Mouse (Mus musculus) ovary, postnatal 10 days (tissue): ENCODE measurements at regions not wholly inside any gene's neighbourhood (a gene's known extent, or its start where the extent isn't known, plus 50 kb on each side); places are given as distances from the start of the nearest gene placed in this dataset.
"Not testable (repeated sequence)": the region's sequence is repeated elsewhere in the genome, so short reads cannot be mapped to it uniquely, and the experiment has no call there.

Source experiments
- DNase-seq: peaks from one replicate; pipeline ENCODE4 v3.0.0; 2022; ENCODE audit warnings: low spot score

DNA sequence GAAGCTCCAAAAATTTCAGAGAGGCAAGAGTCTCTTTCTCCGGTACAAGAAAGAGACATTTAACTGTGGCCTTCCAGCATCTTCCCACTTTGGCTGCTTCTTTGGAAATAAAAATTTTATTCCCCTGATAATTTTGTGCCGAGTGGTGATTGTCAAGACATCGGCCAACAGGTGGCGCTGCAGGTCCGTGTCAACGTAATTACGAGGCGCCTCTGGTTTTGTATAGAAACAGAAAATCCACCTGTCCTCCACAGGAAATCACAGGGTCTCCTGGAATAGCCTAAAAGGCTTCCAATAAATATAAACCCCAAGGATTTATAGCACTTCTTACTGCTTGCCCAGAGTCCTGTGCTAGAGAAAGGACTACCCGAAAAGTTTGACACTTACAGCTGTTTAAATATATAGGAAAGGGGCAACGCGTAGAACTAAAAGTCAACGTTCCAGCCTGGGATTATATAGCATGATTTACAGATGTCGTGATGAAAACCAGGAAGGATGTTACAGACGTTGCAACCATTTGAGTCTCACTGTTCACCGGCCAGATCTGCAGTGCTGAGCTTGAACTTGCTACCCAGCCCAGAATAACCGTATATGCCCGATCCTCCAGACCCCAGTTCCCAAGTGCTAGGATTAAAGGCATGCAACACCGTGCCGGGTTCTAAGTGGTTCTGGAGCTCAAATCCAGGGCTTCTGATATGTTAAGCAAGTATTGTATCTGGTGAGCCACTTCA, 251.3 kb upstream of the Tgfbr2 start:
- DNase-seq, result peak; percentile 67

DNA sequence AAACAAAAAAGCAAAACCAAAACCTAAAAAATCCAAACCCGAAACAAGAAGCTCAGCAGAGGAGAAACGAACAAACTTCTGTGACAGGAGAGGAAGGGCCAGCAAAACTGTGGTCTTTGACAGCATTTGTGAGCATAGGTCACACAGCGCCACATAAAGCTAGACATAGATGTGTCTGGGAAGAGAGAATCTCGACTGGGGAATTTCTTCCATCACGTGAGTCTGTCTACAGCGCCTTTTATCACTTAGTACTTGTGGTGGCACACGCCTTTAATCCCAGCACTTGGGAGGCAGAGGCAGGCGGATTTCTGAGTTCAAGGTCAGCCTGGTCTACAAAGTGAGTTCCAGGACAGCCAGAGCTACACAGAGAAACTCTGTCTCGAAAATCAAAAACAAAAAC, 250.2 kb upstream of the Tgfbr2 start:
- not testable (repeated sequence) for DNase-seq

DNA sequence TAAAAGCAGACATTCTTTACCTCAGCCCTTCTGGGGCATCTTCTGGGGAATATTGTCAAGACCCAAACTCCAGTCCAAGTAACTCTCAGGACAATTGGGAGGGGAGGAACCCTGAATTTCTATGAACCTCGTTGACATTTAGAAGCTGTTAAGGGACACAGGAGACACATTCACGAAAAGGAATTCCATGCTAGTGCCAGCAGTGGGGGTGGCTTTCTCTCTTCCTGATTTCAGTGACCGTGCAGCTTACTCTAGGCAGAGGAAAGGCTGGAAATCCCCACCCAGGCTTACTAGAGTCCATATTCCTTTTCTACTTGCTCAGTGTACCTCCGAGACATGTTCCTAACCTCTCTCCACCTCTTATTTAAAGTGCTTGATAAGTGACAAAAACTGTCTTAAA, 239.9 kb upstream of the Tgfbr2 start:
- no peak for DNase-seq

DNA sequence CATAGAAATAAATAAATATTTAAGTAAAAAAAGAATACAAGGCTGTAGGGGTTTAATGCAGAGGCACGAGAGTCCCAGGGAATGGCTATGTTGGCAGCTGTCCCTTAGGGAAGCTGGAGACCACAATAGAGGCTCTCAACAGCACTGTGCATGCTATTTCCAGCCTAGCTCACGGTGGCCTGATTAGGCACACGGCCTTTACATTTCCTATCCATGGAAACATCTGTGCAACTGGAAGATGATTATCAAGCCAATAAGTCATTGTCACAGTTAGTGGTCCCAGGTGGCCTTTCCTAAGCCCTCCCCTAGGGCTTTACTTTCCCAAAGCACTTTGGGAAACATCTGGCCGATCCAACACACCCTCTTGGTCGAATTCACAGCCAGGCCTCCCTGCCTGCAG, 235.9 kb upstream of the Tgfbr2 start:
- no peak for DNase-seq

DNA sequence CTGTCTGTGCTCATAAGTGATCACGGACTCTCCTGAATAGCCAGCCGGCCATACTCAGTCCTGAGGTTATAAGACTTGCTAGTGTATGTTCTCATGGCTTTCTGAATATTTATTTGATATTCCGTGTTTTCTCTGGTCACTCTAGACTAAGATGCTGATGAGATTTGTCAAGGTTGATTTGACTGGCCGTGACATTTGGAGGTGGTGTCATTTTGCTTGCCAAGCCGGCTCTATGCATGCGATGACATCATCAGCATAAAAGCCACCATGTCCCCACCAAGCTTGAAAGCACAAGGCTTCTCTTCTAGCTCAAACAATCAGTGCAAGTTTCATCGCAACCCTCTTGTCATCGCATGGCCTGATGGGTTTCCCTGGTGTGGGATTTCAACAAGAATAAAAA, 235.3 kb upstream of the Tgfbr2 start:
- DNase-seq, result no peak

DNA sequence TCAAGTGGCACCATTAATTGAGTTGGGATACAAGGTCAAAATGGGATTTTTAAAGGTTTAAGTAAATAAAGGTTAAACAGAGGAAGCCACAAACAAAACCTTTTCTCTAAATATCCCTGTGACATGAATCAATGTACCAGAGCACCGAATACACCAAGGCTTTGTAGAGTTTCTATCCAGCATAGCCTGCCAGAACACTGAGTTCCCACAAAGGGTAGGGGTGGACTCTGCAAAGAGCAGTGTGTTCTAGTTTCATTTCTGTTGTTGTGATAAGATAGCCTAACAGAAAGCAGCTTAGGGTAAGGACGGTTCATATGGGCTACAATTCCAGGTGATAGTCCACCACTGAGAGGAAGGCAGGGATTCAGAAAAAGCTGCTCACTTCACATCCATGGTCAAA, 233.0 kb upstream of the Tgfbr2 start:
- no peak for DNase-seq

DNA sequence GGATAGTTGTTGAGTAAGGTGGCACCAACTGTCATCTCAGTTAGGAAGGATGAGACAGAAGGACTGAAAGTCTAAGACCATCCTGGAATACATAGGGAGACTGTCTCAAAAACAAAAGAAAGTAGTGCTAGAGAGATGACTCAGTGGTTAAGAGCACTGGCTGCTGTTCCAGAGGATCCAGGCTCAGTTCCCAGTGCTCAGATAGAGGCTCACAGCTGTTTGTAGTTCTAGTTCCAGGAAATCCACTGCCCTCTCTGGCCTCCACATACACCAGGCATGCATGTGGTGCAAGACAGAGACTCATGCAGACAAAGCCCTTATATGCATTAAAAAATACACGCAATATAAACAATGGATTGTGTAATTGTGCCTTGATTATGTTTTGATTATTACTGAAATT, 229.9 kb upstream of the Tgfbr2 start:
- DNase-seq, result no peak

DNA sequence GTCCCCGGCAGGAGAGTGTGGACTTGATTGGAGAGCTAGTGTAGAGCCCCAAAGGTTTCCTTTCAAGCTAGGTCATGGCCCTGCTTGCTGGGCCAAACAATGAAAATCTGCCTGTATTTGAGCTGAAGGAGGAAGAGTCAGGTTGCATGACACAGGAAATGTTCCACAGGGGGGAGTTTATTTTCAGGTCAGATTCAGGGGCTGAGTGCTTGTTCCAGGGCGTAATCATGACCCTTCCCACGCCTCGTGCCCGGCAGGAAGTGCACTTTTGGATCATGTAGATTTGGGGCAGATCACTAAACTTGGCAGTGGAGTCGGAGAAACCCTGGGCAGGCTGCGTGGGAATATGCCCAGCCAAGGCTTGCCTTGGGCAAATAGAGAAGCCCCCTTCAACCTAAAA, 226.7 kb upstream of the Tgfbr2 start:
- DNase-seq, result no peak

DNA sequence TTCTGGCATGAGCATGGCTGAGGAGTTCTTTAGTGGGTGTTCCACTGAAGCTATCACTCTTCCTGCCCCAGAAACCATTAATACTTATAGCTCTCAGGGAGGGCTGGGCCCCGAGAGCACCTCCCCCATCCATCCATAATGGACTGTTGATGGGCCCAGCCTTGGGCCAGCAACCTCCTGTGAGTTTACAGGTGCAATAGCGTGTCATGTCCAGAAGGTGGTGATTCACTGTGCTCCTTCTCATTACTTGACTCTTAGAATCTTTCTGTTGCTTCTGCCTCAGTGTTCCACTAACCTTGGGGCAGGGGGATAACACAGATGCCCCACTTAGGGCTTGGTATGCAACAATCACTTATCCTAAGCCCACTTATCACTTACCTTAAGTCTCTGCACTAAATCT, 225.1 kb upstream of the Tgfbr2 start:
- no peak for DNase-seq

DNA sequence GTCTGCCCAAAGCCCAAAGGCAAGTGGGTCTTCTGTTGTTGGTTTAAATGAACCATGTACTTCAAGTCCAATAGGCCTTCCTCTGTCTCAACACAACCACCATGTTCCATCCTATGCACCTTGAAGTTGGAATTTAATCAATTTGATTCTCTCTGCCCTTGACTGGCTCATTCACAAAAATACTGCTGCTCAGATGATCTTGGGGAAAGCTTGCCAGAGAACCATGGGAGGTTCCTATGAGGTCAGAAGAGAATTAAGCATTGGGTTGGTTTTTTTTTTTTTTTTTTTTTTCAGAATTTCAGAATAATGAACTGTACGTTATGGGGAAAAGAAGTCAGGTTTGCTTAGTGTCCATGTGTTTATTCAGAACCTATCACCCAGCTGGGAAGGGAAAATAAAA, 224.1 kb upstream of the Tgfbr2 start:
- no peak for DNase-seq

DNA sequence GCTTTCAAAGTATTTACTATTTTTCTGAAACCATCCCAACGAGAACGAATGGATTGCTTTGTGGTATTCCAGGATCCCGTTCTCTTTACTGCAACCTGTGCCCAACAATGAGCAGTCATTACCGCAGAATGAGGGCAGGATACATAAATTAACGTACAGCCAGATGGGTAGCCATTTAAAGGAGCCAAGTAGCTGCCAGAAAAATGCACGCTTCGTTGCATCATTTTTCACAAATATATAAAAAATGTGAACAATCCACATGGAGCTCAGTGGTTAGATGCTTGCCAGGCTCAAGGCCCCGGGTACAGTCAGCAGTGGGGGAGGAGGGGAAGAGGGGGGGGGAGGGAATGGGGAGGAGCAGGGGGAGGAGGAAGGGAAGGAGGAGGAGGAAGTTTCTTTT, 217.1 kb upstream of the Tgfbr2 start:
- no peak for DNase-seq

DNA sequence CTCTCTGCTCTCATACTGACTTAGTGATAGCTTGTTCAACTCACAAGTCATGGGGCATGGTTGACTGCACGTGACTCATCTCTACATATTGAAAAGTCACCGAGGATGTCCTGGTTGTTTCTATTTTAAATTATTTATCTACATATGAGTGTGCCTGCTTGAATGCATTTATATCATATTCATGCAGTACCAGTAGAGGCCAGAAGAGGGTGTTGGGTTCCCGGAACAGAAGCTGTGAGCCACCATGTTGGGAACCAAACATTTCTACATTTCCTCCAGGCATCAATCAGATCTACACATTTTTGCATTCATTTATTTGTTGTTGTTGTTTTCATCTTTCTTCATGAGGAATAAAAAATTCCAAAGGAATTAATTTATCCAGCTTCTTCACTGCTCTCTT, 214.6 kb upstream of the Tgfbr2 start:
- no peak for DNase-seq

DNA sequence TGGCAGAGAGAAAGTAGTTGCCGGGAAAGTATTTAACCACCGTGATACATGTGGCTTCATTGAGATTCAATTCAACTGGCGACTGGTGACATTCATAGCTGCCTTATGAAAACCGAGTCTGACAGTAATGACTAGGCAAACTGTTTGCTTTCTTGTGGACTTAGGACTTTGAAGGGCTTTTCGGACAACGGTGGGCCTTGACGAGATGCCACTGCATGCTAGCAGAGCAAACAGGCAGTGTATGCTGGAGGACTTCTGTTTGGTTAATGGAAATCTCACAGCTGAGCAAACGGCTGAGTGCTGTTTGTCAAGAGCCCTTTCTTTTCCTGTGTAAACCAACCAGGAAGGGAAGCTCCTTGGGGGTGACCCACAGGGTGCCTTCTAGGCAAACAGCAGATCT, 213.7 kb upstream of the Tgfbr2 start:
- DNase-seq, result no peak

DNA sequence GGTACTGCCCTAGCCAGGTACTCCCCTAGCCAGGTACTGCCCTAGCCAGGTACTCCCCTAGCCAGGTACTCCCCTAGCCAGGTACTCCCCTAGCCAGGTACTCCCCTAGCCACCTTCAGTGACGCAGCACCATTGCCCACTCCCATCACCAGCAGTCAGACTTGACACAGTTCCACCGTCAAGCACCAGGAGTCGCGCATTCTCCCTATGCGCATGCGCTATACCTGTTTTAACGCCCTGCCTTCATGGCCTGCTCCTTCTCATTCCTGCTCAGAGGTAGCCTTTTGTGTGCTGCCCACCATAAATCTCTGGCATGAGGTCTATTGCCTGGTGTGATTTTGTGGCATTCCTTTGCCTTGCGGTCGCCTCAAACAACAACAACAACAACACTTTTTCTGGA, 212.9 kb upstream of the Tgfbr2 start:
- no peak for DNase-seq

DNA sequence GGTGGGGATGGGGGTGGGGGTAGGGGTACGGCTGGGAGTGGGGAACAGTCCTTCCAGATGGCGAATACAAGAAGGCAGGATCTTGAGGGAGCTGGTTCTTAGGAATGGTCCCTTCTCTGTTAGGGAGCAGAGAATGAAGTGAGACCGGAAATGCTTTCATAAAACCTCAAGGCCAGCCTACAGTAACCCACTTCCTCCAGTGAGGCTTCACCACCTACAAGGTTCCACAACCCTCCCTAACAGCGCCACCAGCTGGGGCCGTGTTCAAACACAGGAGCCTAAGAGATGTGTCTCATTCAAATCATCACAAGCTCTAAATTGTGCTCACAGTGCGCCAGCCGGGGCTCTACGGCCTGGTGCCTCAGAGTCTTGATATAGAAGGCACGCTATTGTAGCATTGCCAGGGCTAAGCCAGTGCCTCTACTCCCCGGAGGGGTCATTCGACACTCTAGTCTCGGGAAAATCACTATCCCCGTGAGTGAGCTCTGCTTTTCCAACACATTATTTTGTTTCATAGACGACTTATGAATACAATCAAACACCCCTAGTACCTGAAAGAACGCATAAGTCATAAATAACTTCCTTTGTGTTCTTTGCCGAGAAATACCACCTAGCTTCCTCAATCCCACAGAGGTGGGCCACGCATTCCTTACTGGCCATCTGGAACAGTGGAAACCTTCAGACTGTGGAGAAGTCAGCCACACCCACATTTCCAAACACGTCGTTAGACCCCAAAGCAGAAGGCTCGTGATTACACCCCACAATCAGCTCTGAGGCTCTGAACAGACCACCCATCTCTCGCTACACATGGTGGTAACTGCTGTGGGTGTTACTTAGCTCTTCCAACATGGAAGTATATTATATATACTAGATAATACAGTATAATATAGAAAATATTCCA, 209.3 kb upstream of the Tgfbr2 start:
- DNase-seq, result peak; percentile 53

DNA sequence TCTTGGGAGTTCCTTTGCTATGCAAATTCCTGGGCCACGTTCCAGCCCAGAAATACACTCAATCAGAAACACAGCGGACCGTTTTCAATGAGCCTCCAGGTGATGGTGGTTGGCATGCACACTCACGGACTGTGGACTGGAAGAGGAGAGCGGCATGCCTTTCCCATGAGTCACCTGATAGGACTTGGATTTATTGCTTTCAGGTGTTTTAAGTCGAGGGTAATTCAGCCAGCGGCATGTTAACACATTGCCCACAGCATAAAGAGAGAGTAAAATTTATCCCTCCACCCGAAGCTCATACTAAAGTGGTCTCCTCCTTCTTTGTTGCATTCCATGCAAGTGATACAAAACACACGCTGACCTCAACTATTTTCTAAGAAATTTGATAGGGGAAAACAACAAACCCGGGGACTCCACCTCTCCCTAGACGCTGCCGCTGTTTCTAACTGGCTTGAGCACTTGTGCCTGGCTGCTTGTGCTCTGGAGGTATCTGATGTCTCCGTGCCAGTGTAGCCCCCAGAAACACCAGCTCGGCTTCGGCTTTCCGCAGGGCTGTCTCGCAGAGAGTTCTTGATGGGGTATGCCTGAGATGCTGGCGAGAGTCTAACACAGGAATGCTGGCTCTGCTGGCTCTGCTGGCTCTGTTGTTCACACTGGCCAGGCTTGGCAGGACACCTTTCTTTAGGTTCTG, 208.4 kb upstream of the Tgfbr2 start:
- DNase-seq, result no peak

DNA sequence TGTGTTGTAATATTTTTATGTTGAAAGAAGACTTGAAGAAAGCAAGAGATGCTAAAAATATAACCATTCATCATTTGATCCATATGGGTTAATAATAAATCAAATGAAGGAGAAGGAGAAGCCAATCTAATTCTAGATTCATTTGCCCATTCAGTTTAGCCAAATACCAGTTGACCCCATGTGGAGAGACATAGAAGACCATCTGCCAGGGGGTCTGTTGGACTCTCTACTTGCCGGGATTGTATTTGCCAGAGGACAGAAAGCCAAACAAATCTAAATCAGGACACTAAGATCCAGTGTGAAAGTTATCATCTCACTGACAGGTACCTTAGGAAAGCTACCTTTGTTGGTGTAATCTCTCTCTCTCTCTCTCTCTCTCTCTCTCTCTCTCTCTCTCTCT, 202.5 kb upstream of the Tgfbr2 start:
- no peak for DNase-seq

DNA sequence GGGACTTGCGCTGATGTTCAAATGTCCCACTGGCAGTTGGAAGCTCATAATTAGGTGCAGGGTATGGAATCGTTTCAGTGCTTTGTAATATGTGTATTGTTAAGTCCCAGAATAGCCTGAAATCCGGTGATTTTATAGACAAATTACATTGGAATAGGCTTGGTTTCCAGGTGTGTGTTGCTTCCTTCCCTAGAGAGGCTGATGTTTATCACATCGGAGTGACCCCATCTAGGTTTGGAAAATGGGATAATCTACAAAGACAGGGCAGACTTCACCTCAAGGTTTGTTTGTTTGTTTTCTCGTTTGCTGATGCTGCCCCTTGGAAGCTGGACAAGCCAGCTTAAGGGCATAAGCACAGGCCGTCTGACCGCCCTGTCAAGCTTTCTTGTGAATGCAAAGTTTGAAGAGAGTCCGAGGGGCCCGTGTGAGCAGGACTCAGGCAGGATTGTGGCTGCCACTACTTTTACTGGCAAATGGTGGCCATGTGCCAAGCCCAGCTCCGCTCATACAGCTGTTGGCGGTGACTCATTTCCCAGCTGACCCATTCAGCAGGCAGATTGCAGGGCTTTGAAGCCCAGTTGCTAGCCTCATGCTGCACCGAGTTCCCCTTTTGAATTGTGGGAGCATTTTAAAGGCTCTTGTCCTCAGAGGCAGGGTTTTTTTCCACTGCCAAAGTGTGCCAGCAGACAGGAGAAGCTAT, 200.6 kb upstream of the Tgfbr2 start:
- no peak for DNase-seq

DNA sequence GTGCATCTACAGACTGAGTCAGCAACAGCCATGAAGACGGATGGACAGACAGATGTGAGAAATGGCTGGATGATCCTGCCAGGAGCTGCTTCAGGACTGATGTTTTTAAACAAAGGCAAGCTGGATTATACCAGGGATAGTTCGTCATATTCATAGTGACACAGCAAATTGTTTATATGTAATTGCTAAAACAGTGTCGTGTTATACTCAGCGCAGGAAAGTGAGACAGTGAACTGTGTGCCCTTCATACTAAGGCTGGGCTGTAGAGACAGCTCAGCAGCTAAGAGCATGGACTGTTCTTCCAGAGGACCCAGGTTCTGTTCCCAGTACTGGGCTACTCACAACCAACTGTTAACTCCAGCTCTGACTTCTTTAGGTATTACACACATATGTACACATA, 199.2 kb upstream of the Tgfbr2 start:
- DNase-seq, result no peak

DNA sequence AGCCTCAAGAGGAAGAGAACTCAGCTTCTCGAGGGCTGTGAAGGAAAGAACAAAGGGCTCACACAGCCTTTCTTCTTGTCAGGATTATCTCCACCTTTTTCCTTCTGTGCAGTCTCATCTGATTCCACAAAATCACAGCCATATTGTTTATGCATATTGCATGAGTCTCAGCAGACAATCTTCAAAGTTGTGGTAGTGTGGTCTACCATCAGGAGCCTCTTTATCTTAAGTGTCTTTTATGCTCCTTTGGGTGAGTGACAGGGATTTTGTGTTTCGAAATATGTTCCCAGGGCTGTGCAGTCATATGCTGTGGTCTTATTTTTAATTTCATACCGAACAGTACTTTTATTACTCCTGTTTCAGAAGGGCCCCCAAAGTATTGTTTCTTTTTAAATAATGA, 198.2 kb upstream of the Tgfbr2 start:
- DNase-seq, result no peak

DNA sequence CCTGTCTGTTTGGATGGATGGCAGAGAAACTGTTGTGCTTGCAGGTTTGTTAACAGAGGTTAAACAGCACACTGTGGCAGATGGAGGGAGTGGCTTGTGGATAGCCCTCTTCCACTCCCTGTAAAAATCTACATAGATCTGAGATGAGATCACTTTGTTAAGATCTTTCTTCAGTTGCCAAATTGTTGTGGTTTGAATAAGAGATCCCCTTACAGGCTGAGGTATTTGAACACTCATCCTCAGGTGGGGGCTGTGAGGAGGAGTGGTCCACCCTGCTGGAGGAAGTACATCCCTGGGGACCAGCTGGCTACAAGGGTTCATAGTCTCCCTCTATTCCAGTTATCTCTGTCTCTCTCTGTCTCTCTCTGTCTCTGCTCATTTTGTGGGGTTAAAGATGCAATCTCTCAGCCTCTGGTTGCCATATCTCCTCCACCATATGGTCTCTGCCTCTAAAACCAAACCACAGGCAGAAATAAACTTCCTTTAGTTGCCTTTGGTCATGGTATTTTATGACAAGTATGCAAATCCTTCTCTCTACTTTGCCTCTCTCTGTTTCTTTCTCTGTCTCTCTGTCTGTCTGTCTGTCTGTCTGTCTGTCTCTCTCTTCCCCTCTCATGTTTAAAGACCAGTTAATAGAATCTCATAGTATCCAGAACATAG, 194.0 kb upstream of the Tgfbr2 start:
- no peak for DNase-seq

DNA sequence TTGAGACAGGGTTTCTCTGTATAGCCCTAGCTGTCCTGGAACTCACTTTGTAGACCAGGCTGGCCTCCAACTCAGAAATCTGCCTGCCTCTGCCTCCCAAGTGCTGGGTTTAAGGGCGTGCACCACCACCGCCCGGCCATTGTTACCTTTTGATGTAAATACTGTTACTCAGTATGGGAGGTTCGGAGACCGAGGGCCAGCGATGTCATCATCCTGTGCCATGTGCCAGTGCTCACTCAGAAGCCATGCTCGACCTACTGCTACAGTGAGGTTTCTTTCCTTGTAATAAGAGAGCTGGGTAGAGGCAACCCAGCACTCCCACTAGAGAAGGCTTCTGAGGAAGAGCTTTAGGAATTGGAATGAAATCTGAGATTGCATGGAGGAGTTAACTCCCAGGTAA, 191.6 kb upstream of the Tgfbr2 start:
- no peak for DNase-seq
